Mouse (Mus musculus): ENCODE results near the gene Nat8f1. TPM values are rescaled to one million over a fixed set of nuclear protein-coding genes. Genes with fewer than 3 reads are reported as not detected.

The Nat8f1 gene
- 4.8 and 8.5 TPM in 2 replicates for polyA plus RNA-seq (2012; rRNA removed)

DNA sequence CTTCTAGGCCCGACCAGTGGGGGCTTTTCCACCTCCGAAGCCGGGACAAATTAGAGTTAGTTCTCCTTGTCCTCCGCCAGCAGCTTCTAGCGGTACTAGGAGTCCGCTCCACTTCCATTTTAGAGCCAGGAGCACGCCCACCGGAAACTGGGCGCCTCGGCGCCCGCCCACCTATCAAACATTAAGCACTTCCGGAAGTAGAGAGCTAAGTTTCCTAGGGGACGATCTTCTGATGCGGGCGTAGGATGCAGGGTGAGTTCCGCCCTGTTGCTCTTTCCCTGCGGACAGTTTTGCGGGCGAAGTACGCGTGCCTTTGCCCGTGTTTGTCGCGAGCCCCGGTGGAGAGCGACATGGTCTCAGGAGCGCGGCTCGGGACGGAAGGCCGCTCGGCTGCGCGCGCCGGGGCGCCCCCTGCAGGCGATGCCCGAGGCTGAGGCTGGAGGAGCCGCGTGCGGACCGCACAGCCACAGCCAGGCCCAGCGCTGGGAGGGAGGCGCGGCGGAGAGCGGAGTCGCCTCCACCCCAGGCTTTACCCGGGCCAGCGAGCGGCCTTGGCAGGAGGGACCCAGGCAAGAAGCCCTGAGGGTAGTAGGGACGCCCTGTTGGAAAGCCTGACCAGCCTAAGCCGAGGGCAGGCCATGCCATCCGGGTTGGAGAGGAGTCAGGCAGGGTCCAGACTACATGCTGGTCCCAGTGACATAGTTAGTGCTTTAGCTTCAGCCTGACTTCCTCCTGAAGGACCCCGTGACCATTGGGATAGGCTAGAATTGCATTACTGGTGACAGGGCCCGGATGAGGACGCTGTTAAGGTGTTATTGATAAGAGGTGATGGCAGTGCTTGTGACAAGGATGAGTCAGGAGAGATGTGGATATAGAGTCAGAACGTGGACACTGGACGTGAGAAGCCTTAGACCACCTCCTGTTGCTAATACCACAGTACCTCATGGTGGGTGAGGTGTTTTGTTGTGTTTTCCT, at the start of gene Nat8f1:
TSS of gene Nat8f1 (minus strand) at position 149 of the 975 bp plus-strand sequence.

DNA sequence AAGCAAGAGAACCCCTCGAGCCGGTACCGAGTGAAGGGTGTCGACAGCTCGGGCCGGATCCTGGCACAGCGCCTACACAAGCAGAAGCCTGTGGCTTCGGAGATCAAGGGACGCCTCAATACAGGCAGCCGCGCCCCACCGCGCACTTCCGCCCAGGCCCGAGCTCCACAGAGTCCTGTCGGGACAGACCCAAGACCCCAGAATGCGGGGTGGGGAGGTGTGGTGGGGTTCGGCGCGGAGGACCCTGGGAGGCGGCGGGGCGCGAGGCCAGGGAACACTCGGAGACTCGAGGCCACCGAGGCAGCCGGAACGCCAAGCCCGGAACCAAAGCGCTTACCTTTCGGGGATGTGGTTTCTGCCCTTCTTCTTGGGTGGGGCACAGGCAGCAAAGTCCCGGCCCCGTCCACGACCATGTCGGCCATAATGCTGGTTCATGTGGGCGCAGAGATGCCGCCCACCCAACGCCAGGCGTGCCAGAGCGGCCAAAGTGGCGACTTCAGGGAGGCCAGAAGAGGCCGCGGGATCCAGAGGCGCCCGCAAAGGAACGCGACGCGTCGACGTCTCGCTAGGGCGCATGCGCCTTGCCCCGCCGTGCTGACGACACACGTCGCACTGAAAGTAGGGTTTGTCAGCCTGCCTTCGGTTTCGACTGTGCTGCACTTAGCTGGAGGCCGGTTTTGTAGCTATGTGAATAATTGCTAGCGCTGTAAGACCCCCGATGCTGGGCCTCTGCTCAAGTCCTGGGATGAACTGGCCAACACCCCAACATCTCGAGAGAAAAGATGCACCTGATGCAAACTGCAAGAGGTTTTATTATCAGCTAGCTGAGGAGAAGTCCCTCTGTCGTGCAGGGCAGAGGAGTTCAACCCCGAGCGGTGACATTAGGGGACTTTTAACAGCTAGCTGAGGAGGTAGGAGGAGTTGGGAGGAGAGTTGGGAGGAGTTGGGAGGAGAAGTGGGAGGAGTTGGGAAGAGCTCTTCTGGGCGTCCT, 45.9 kb upstream of the Nat8f1 start, which contains the start of gene Dusp11:
TSS of gene Dusp11 (minus strand) at position 567 of the 991 bp plus-strand sequence.

DNA sequence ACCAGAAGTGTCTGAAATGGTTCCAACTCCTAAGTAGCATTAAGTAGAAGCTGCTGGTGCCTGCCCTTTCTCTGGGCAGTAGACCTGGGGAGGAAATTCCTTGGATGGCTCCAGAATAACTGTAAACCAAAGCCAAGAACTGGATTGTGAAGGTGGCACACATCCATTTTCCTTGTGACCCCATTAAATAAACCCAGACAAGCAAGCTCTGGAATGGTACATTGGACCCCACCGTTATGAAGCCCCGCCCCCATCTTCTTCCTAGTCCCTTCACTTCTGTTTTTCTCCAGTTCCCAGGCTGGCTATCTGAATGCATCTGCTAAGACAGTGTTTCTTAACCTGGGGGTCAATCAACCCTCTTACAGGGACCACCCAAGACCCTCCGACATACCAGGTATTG, 3.9 kb downstream of the Nat8f1 start, which contains the start of gene Tprkb:
TSS of gene Tprkb (plus strand) at position 279 of the 400 bp plus-strand sequence.

DNA sequence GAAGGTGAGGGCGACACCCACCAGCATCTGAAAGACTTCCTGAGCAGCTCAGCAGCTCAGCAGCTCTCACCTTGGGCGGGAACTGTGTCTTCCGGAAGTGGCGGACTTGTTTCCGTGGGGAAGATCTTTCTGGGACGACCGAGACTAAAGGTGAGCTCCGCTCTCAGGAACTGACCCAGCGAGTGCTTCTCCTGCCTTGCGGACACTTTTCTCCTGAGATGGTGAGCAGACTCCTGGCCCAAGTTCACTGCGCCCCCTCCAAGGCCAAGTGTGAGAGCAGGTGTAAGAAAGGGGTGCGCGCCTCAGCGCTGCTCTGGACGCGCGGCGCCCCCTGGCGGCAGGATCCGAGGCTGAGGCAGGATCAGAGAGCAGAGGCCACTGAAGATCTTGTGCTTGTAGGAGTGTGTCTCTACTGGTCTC, 10.8 kb downstream of the Nat8f1 start, which contains the start of gene Nat8f4:
TSS of gene Nat8f4 (minus strand) at position 243 of the 420 bp plus-strand sequence.

DNA sequence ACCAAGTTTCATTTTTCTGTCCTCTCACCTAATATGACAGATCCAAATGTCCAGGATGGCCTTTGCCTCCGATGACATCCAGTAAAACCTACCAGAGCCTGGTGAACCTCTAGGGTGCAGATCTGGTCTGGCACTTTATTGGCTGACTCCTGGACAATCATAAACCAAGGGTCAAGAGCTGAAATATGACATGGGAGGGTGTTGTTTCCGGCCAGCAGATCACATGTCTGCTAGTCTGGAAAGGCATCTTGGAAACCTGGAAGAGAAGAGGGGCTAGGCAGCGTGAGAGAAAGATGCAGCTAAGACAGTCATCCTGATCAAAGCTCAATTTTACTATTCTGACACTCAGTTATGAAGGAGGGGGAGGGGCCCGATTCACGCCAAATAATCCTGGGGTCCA, 46.5 kb downstream of the Nat8f1 start, which contains the start of gene Nat8f2:
TSS of gene Nat8f2 (minus strand) at position 153 of the 400 bp plus-strand sequence.

Other genes starting within 250 kb of the Nat8f1 start
- 0.66 and 1.1 TPM in 2 replicates for gene Nat8f7, start 202.5 kb downstream of the Nat8f1 start, polyA plus RNA-seq (2012; rRNA removed)
- 0.91 and 1.1 TPM in 2 replicates for gene Nat8f3, start 149.9 kb downstream of the Nat8f1 start, polyA plus RNA-seq (2012; rRNA removed)
- 0.29 and 0.39 TPM in 2 replicates for gene Nat8f6, start 94.7 kb downstream of the Nat8f1 start, polyA plus RNA-seq (2012; rRNA removed)
- gene Nat8f5, start 94.7 kb downstream of the Nat8f1 start, polyA plus RNA-seq (2012; rRNA removed) = 0.20 and 0.23 TPM in 2 replicates
- gene Nat8, start 83.6 kb downstream of the Nat8f1 start, polyA plus RNA-seq (2012; rRNA removed) = 0.27 and 0.46 TPM in 2 replicates
- gene Nat8f2, start 46.5 kb downstream of the Nat8f1 start, polyA plus RNA-seq (2012; rRNA removed) = 0.06 and 0.13 TPM in 2 replicates
- 3.9 and 5.7 TPM in 2 replicates for gene Nat8f4, start 10.8 kb downstream of the Nat8f1 start, polyA plus RNA-seq (2012; rRNA removed)
- gene Tprkb, start 3.8 kb downstream of the Nat8f1 start, polyA plus RNA-seq (2012; rRNA removed) = 6.7 and 6.9 TPM in 2 replicates
- 35.3 and 39.8 TPM in 2 replicates for gene Dusp11, start 46.0 kb upstream of the Nat8f1 start, polyA plus RNA-seq (2012; rRNA removed)
- not detected in 2 replicates for gene Figla, start 100.5 kb upstream of the Nat8f1 start, polyA plus RNA-seq (2012; rRNA removed)
- gene Add2, start 113.0 kb upstream of the Nat8f1 start, polyA plus RNA-seq (2012; rRNA removed) = 0.68 and 1.3 TPM in 2 replicates